Mouse (Mus musculus): ENCODE results near the gene Dctn5.

DNA sequence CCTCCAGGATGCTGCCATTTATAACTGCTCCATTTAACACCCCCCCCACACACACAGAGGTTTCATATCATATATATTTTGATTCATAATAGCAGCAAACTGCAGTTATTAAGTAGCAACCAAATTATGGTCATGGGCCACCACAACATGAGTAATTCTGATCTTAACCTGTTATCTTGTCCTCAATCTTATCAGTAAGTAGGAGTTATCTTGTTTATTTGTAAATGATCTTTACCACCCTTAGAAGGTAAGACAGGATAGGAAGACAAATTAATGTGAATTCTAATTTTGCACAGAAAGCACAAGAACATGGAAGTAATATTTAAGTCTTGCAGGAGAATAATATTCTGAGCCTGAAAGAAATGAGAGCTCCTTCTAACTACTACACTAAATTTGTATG is 1.0 kb upstream of the Dctn5 start:
- TF ChIP-seq POLR2A (IDR thresholded peaks at IDR 0.05; ENCODE audit: low read depth, low read length) (no peak), CTCF (conservative IDR thresholded peaks at IDR 0.05; ENCODE audit: insufficient read depth, insufficient read length, low read depth, low read length) (no peak)

All from kidney, adult 2 months (tissue).